Mouse (Mus musculus): ENCODE data around the gene Gtf3c1. TPM values are rescaled to one million over a fixed set of nuclear protein-coding genes. Genes with fewer than 3 reads are reported as not detected.

The Gtf3c1 gene
- total and polyA plus RNA-seq, 2 experiments from 2014 or later, result 19.0 to 77.2 TPM

DNA sequence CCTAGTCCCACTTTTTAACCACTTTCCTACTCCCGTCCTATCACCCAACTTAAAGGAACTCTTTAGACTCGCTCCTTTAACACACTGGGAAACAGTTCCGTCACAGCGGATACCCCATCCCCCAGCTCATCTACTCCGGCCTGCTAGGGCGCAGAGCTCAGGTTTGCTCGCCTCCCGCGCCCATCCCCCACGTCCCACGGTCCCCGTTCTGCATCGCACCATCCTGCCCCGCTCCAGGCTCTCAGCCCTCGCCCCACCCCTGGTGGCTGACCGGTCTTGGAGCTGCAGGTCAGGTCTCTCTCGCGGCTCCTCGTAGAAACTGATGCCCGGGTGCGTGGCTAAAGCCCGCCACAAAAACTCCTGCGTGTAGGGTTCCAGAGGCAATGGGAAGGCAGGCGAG lies 394 bp downstream of the Gtf3c1 start:
- no peaks in the 10 kb centered on the region for H3K9me3 ChIP-seq (ENCODE audit: low read length)

DNA sequence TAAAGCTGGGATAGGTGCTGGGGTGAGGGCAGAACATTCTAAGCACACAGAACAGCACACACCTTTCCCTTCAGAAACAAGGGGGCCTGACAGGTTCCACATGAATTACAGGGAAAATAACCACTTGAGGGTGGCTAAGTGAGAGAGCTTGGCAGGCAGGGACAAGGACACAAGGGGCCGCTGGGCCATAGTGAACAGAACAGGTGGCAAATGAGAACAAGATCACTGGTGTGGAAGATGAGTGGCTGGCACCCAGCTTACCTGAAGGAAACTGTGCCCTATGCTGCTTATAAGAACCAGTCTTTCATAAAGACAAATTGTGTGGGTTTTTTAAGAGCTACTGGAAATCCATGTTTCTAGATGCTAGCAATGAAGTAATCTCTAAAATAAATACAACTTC lies 4.8 kb downstream of the Gtf3c1 start:
- 93% methylated on average over 1 of the region's 1 CpGs for WGBS
- no peaks in the 10 kb centered on the region for H3K27me3 ChIP-seq (ENCODE audit: insufficient read depth, low read length)
- ATAC-seq (no peak), DNase-seq (no peak)
- H3K36me3 ChIP-seq (ENCODE audit: insufficient read depth), result peaks cover 61% of the 10 kb centered on the region
- H3K4me1 ChIP-seq (ENCODE audit: insufficient read depth), result peaks cover 19% of the 10 kb centered on the region
- no peak for TF ChIP-seq CTCF (IDR thresholded peaks at IDR 0.05; ENCODE audit: low read depth)
- no peak overlapping the region for H3K4me3 ChIP-seq (ENCODE audit: low read depth, low read length)
- no peak overlapping the region for H3K4me2 ChIP-seq (ENCODE audit: low read depth)
- no peaks in the 10 kb centered on the region for H3K9me3 ChIP-seq (ENCODE audit: low read length)
- H3K27ac ChIP-seq (ENCODE audit: low read depth, low read length), result no peak overlapping the region
- no peak overlapping the region for H3K9ac ChIP-seq

More for the DNA sequence above, 394 bp downstream of the Gtf3c1 start:
- no peak; the same call in 1 of the 2 replicates for TF ChIP-seq CTCF (IDR thresholded peaks at IDR 0.05; ENCODE audit: low read depth)
- Histone ChIP-seq H3K27me3 (ENCODE audit: insufficient read depth, low read length) (no peaks in the 10 kb centered on the region), H3K36me3 (ENCODE audit: insufficient read depth) (peaks cover 19% of the 10 kb centered on the region), H3K4me3 (ENCODE audit: low read depth, low read length) (peak overlapping the region; percentile 96), H3K9ac (peak overlapping the region; percentile 63), H3K4me1 (ENCODE audit: insufficient read depth) (peaks cover 26% of the 10 kb centered on the region), H3K4me2 (ENCODE audit: low read depth) (peak overlapping the region; percentile 77), H3K27ac (ENCODE audit: low read depth, low read length) (peak overlapping the region; percentile 75)
- under 1% methylated on average over 24 of the region's 24 CpGs for WGBS
- peak; percentile 57 for DNase-seq
- peak; percentile 67 for ATAC-seq

DNA sequence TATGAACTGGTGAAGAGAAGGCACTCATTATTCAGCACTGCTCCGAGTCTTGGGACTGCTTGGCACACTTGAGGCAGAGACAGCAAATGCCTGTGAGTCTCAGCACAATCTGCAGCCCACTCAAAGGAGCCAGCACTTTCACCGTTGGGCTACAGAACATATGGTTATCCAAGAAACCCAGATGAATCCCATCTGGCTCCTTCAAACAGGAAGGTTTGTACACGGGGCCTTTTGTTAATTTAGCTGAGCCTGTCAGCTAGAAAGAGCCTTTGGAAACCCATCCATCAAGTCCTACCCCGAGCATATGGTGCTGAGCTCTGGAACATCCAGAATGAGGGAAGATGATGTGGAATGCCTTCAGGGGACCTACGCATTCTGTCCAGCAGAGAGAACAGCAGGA lies 13.5 kb downstream of the Gtf3c1 start:
- no peaks in the 10 kb centered on the region for H3K4me1 ChIP-seq (ENCODE audit: insufficient read depth)
- H3K36me3 ChIP-seq (ENCODE audit: insufficient read depth), result peaks cover 97% of the 10 kb centered on the region
- WGBS, result 49% methylated on average over 5 of the region's 5 CpGs
- peak; percentile 22 for DNase-seq
- H3K27ac ChIP-seq (ENCODE audit: low read depth, low read length), result no peak overlapping the region
- TF ChIP-seq CTCF (IDR thresholded peaks at IDR 0.05; ENCODE audit: low read depth), result no peak
- H3K9me3 ChIP-seq (ENCODE audit: low read length), result no peaks in the 10 kb centered on the region
- no peak overlapping the region for H3K4me3 ChIP-seq (ENCODE audit: low read depth, low read length)
- ATAC-seq, result no peak; the same call in 1 of the 2 replicates
- no peak overlapping the region for H3K4me2 ChIP-seq (ENCODE audit: low read depth)
- H3K27me3 ChIP-seq (ENCODE audit: insufficient read depth, low read length), result no peaks in the 10 kb centered on the region
- H3K9ac ChIP-seq, result no peak overlapping the region

DNA sequence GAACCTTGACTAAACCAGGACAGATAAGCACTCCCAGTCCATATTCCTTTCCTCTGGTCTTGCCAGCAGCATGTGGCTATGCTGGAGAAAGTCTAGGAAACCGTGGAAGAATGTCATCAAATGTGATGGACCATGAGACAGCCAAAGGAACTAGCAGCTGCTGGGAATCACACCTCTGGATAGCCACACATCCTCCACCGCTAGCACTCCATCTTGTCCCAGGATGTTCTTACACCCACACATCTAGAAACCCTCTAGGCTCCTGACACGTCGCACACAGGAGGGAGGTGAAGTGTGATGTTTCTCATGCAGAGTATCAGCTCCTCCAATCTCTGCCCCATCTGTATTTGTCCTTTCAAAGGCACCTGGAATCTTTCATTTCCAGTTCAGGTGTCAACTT lies 17.1 kb downstream of the Gtf3c1 start:
- 95% methylated on average over 4 of the region's 4 CpGs for WGBS
- H3K9me3 ChIP-seq (ENCODE audit: low read length), result no peaks in the 10 kb centered on the region
- no peak overlapping the region for H3K27ac ChIP-seq (ENCODE audit: low read depth, low read length)
- DNase-seq (no peak), ATAC-seq (no peak)
- no peak overlapping the region for H3K4me2 ChIP-seq (ENCODE audit: low read depth)
- H3K27me3 ChIP-seq (ENCODE audit: insufficient read depth, low read length), result no peaks in the 10 kb centered on the region
- no peak overlapping the region for H3K9ac ChIP-seq
- no peak for TF ChIP-seq CTCF (IDR thresholded peaks at IDR 0.05; ENCODE audit: low read depth)
- no peak overlapping the region for H3K4me3 ChIP-seq (ENCODE audit: low read depth, low read length)
- H3K4me1 ChIP-seq (ENCODE audit: insufficient read depth), result no peaks in the 10 kb centered on the region
- peaks cover 78% of the 10 kb centered on the region for H3K36me3 ChIP-seq (ENCODE audit: insufficient read depth)

DNA sequence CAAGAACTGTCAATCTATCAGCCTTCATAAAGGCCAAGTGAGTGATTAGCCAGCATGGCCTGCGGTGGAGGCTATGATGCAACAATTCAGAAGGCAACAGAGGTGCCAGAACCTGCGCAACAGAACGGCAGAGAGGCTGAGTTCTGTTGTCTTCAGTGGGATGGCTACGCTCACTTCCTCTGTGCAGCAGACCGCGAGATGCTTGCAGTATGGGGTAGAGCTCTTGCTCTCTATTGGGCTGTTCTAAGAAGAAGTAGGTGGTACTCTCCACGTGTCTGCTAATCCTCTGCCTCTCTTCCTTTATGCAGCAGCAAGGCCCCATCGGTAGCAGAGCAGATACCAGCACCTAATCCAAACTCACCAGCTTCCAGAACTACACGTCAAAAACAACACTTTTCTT lies 27.6 kb downstream of the Gtf3c1 start:
- Histone ChIP-seq H3K4me2 (ENCODE audit: low read depth) (no peak overlapping the region), H3K27me3 (ENCODE audit: insufficient read depth, low read length) (no peaks in the 10 kb centered on the region), H3K9me3 (ENCODE audit: low read length) (no peaks in the 10 kb centered on the region), H3K27ac (ENCODE audit: low read depth, low read length) (no peak overlapping the region), H3K9ac (no peak overlapping the region), H3K4me1 (ENCODE audit: insufficient read depth) (no peaks in the 10 kb centered on the region), H3K4me3 (ENCODE audit: low read depth, low read length) (no peak overlapping the region), H3K36me3 (ENCODE audit: insufficient read depth) (peaks cover 71% of the 10 kb centered on the region)
- DNase-seq (no peak), ATAC-seq (no peak)
- 75% methylated on average over 9 of the region's 9 CpGs for WGBS
- no peak for TF ChIP-seq CTCF (IDR thresholded peaks at IDR 0.05; ENCODE audit: low read depth)

DNA sequence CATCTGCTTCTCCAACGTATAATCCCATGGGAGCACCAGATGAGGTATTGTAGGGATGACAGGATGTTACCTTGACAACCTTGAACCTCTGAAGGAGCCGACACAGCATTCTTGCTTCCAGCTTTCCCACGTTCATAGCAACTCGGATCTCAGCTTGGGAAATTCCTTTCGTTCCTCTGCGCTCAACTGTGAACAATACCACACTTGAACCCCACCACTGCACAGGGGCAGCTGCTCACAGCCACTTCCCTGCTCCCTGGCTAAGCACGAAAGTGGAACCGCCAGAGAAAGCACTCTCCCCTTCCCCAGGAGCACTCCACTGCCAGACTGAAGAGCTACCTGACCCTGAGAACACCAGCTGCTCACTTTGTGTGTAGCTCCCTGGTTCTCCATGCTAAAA lies 28.8 kb downstream of the Gtf3c1 start:
- no peak overlapping the region for H3K27ac ChIP-seq (ENCODE audit: low read depth, low read length)
- H3K4me2 ChIP-seq (ENCODE audit: low read depth), result no peak overlapping the region
- no peaks in the 10 kb centered on the region for H3K27me3 ChIP-seq (ENCODE audit: insufficient read depth, low read length)
- no peak for TF ChIP-seq CTCF (IDR thresholded peaks at IDR 0.05; ENCODE audit: low read depth)
- ATAC-seq (no peak), DNase-seq (no peak)
- no peak overlapping the region for H3K9ac ChIP-seq
- no peaks in the 10 kb centered on the region for H3K4me1 ChIP-seq (ENCODE audit: insufficient read depth)
- WGBS, result 63% methylated on average over 8 of the region's 8 CpGs
- H3K36me3 ChIP-seq (ENCODE audit: insufficient read depth), result peaks cover 77% of the 10 kb centered on the region
- H3K9me3 ChIP-seq (ENCODE audit: low read length), result no peaks in the 10 kb centered on the region
- H3K4me3 ChIP-seq (ENCODE audit: low read depth, low read length), result no peak overlapping the region

DNA sequence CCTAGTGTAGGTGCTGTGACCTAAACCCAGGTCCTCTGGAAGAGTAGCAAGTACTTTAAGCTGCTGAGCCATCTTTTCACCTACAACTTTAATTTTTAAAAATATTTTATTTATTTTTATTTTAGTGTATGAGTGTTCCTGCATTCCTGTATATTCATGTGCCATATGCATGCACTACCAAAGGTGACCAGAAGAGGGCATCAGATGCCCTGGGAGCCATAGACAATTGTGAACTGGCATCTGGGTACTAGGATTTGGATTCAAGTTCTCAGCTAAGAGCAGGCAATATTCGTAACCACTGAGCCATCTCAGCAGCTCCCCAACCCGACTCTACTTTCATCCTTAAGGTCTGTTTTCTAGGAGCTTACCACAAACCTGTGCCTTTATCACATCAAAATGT lies 32.7 kb downstream of the Gtf3c1 start:
- Histone ChIP-seq H3K27me3 (ENCODE audit: insufficient read depth, low read length) (no peaks in the 10 kb centered on the region), H3K4me3 (ENCODE audit: low read depth, low read length) (no peak overlapping the region), H3K27ac (ENCODE audit: low read depth, low read length) (no peak overlapping the region), H3K9ac (no peak overlapping the region), H3K9me3 (ENCODE audit: low read length) (no peaks in the 10 kb centered on the region), H3K4me2 (ENCODE audit: low read depth) (no peak overlapping the region), H3K4me1 (ENCODE audit: insufficient read depth) (no peaks in the 10 kb centered on the region), H3K36me3 (ENCODE audit: insufficient read depth) (peaks cover 98% of the 10 kb centered on the region)
- 83% methylated on average over 2 of the region's 2 CpGs for WGBS
- peak; percentile 78 for TF ChIP-seq CTCF (IDR thresholded peaks at IDR 0.05; ENCODE audit: low read depth)
- no peak for ATAC-seq
- peak; percentile 63 for DNase-seq

DNA sequence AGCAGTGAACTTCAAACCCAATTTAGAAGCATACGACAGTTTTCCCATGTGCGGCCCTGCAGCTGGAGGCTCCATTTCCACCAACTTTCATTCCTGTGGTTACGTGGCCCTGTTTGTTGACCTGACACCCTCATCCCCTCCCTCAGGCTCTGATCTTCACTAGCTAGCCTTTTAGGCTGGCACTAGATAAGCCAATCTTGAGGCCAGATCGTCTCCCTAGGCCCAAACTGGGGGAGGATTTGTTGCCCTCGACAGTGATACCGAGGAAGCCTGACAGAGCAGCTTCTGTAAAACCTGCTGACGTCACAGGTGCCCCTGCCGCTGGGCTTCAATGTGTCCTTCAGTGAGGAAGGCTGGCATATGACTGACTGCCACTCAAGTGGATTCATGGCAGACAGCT lies 36.2 kb downstream of the Gtf3c1 start:
- 93% methylated on average over 8 of the region's 8 CpGs for WGBS

More for the DNA sequence above, 36.2 kb downstream of the Gtf3c1 start:
- Histone ChIP-seq H3K36me3 (ENCODE audit: insufficient read depth) (peaks cover 94% of the 10 kb centered on the region), H3K27ac (ENCODE audit: low read depth, low read length) (no peak overlapping the region), H3K27me3 (ENCODE audit: insufficient read depth, low read length) (no peaks in the 10 kb centered on the region), H3K4me1 (ENCODE audit: insufficient read depth) (no peaks in the 10 kb centered on the region), H3K9ac (no peak overlapping the region), H3K4me2 (ENCODE audit: low read depth) (no peak overlapping the region), H3K9me3 (ENCODE audit: low read length) (no peaks in the 10 kb centered on the region), H3K4me3 (ENCODE audit: low read depth, low read length) (no peak overlapping the region)
- no peak for TF ChIP-seq CTCF (IDR thresholded peaks at IDR 0.05; ENCODE audit: low read depth)
- DNase-seq, result no peak
- ATAC-seq, result no peak

Data from forebrain, postnatal 0 days (tissue).